Mouse (Mus musculus): ENCODE measurements around the gene Alox5. TPM values are rescaled to one million over a fixed set of nuclear protein-coding genes. Genes with fewer than 3 reads are reported as not detected.

Gene Alox5
- total RNA-seq, 1 experiment from 2014 or later: 110 TPM

DNA sequence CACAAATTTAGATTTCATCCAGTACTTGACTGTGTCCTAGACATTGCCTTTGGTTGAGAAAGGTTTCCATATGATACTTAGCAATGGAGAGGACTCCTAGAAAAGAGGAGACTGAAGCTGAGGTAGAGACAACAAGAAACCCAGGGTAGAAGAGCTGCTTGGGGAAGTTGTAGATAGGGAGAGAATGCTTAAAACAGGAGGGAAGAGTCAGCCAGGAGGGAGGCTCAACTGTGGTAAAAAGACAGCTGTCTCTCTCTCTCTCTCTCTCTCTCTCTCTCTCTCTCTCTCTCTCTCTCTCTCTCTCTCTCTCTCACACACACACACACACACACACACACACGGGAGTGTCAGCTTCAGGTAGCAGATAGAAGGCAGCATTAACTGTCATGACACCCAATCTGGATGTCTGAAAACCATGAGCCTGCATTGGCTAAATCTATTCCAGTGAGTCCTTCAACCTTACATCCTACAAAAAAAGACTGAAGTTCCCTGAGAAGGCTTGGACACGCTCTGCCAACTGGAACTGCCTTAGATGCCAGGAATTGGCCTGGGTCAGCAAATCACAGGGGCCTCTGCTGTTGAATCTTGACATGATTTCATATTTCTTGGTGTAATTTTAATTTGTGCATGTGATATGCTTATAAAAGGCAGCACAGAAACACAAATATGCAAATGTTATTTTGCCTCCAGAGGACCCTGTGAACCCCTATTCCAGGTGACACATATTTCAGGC lies 65.9 kb downstream of the Alox5 start:
- no peak for ATAC-seq (ENCODE audit: extremely low read depth, insufficient number of reproducible peaks, low FRiP score, poor library complexity, severe bottlenecking)

DNA sequence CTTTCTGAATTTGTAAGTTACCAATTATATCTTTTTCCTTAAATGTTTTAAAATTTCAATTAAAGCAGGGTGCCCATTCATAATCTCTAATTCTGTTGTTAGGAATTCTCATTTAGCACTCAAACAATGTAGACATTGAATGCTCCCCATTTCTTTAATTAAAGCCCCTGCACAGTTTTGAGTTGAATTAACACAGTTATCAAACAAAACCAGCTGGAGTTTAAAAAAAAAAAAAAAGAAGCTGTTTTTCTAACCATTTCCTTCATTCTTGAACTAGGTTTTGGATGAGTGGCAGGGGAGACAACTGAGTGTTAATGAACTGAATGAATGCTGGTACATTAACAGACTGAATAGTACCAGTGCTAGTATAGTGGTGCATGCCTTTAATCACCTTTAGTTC lies 71.5 kb downstream of the Alox5 start:
- no peak for ATAC-seq (ENCODE audit: extremely low read depth, insufficient number of reproducible peaks, low FRiP score, poor library complexity, severe bottlenecking)

DNA sequence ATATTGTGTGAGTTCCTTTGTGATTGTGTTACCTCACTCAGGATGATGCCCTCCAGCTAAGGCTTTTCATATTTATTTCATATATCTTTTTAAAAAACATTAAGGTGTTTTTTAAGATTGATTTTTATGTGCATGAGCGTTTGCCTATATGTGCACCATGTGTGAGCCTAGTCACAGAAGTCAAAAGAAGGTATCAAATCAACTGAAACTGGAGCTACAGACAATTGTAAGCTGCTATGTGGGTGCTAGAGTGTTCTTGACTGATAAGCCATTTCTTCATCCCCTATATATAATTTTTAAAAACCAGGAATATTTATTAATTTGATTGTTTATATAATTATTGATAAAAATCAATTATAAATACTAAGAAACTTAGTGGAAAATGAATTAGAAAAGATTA lies 72.9 kb downstream of the Alox5 start:
- no peak for ATAC-seq (ENCODE audit: extremely low read depth, insufficient number of reproducible peaks, low FRiP score, poor library complexity, severe bottlenecking)

DNA sequence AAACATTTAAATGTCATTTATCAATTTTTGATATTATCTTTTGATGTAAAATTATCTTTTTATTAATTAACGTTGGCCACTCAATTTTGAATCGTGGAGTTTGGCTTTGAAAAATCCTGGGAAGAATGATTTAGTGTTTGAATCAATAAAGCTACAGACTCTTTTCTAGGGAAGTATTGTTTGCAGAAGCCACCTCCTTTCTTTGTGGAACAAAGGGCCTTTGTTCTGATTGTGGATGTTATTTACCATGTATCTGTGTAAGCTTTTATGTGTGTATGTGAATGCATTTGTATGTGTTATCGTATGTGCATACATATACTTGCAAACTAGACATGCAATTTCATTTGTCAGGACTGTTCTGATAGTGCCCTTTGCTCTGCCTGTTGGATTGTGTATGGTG lies 74.5 kb downstream of the Alox5 start:
- no peak for ATAC-seq (ENCODE audit: extremely low read depth, insufficient number of reproducible peaks, low FRiP score, poor library complexity, severe bottlenecking)

DNA sequence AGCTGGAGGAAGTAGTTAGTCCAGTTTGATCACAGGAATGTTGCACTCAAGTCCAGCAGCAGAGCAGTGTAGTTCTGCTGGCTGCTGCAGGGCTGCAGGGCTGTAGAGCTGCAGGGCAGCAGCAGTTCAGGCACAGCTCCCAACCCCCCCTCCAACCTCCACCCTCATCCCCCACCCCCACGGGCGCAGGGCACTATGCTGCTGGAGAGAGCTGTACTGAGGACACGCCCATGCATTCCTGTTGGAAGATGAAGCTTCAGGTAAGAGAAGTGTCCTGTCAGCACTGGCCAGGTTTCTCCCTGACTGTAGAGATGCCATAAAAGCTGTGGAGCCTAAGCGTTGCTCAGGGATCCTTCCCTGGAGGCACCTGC lies 74.9 kb downstream of the Alox5 start:
- no peak for ATAC-seq (ENCODE audit: extremely low read depth, insufficient number of reproducible peaks, low FRiP score, poor library complexity, severe bottlenecking)

DNA sequence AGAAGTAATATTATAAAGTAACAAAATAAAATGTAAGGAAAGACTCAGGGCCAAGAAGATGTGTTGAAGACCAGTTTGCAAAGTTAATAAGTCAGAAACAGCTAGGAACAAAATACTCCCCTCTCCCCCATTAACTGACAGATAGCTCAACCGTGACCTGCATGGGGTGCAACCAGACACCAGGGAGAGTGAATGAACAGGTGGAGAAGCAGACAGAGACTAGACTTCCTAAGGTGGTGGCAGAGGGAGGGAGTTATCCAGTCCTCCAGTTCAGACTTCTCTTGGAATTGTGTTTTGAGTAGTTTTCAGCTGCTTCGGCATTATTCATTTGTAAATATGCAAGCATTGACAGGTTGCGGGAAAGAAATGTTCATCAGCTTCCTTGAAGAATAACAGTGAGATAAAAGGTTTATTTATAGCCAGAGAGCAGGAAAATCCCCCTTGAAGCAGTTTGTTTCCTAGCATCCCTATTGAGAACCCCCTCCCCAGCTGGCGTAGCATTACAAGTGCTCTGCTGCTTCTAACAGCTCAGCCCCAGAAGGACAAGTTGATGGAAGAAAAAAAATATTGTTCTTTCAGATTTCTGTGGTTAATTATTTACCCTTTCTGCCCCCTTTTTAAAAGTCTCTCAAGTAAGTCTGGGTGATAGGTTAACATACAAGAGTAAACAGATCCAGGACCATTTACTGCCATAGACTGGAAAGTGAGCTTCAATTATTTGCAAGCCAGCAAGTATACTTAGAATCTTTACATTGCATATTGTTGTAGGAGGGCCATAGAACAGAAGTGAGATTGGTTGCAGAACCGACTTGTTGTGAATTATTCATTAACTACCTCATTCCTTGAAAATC lies 75.6 kb downstream of the Alox5 start:
- no peak for ATAC-seq (ENCODE audit: extremely low read depth, insufficient number of reproducible peaks, low FRiP score, poor library complexity, severe bottlenecking)

DNA sequence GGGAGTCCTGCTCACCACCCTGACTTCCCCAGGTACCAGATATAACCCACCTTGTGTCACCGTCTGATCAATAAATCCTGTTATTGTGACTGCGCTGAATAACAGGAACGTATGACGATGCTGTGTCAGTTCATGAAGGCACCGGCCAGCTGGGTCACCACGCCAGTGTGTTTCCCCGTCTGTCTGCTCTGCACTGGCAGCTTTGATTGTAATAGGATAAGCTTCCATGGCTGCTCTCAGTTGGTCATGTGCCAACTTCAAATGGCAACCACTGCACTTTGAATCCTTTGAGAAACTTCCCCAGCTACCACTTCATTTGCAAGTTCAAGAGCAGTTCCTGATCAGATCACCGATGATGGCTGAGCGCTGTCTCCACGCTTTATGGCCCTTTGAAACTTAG lies 77.4 kb downstream of the Alox5 start:
- no peak for ATAC-seq (ENCODE audit: extremely low read depth, insufficient number of reproducible peaks, low FRiP score, poor library complexity, severe bottlenecking)

DNA sequence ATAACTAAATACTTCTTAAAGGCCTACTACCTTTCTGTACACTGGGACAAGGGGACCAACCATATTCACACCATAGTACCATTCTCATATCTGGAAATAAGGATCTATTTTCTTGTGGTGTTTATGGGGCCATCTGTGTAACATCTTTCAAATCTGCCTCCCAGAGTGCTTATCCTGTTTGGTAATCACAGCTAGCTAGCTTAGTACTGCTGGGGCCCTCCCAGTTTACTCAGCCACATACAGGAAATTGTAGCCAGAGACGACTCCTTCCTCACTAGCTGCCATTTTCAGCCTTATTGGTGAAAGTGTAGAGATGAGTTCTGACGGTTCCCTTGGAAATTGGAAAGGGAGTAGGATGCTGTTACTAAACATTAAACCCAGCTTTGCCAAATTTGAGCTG lies 79.4 kb downstream of the Alox5 start:
- no peak for ATAC-seq (ENCODE audit: extremely low read depth, insufficient number of reproducible peaks, low FRiP score, poor library complexity, severe bottlenecking)

DNA sequence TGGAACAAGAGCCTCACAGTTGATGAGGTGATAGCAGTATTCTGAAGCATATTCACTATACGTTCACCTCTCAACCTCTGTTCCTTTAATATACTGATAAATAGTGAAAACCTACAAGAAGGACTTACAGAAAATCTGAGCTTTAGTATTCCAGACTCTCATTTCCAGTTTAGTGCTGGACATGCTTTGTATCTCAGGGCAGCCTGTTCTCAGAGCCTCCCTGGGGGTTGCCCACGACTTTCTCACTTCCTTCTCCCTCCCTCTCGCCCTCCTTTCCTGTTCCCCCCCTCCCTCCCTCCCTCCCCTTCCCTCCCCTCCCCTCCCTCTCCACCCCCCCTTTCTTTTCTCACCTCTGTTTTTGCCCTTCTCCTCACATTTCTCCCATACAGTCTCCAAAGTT lies 80.8 kb downstream of the Alox5 start:
- ATAC-seq (ENCODE audit: extremely low read depth, insufficient number of reproducible peaks, low FRiP score, poor library complexity, severe bottlenecking): no peak

DNA sequence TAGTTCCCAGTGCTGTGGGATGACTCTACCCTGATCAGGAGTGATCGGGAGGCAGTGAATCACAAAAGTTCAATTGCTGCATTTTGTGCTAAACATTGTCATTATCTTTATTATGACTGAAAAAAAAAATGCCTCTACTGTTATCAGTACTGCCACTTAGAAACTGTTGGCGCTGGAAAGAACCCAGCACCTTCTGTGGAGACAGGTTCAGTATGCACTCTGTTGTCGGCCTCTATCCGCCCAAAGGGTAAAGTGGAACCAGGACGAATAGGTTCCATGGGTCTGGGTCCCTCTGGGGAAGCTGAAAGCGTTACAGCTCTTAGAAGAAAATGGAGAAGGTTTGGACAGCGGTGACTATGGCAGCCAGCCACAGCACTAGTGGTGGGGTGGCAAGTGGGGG lies 82.1 kb downstream of the Alox5 start:
- no peak for ATAC-seq (ENCODE audit: extremely low read depth, insufficient number of reproducible peaks, low FRiP score, poor library complexity, severe bottlenecking)

DNA sequence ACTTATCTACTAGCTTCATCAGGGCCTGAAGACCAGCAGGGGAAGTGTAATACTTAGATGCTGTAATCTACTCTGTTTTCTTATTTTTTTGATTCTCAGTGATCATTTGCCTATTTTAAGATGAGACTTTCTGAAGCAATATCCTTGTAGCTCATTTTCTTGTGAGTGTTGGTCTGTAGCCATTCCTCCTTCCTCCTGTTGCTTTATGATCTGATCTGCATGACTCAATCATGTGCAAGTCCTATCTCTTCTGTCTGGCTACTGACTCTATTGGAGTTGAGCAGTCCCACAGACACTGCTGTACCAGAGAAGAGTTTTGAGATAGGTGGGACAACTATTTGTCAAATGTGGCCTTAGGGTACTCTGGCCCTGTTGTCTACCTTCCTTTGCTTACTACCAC lies 86.4 kb downstream of the Alox5 start:
- ATAC-seq (ENCODE audit: extremely low read depth, insufficient number of reproducible peaks, low FRiP score, poor library complexity, severe bottlenecking): no peak

DNA sequence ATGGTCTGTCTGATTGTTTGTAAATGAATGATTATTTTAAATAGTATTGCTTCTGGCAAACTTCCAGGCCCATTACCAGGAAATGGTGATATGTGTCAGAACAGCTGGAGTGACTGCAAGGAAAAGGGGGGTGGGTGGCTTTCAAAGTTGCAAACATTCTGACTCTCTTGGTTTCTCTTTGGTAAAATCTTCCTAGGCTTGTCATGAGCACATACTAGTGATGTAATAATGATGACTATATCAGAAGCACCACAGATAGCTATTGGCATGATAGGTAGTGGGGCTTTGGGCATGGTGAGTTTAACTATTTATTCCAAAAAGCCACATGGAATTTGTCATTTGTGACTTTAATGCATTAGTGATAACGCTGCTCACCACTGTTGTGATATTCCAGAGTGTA lies 86.8 kb downstream of the Alox5 start:
- no peak for ATAC-seq (ENCODE audit: extremely low read depth, insufficient number of reproducible peaks, low FRiP score, poor library complexity, severe bottlenecking)

DNA sequence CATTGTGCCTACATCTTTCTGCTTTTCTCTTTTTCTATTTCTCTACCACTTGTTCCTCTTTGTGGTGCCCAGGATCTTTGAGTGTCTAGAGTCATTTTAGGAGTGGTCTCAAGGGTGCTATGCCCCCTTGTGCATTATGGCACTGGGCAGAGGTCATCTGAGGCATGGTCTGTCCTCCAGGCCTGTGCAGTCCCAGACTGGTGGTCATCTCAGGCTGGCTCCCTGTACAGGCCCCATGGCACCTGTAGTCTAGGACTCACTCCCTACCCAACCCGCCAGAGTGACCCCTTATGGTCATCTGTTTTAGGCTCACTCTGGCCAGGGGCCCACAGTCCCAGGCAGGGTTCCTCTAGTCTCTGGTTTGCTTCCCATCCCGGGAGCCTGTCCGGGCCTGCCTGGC lies 89.5 kb downstream of the Alox5 start:
- no peak for ATAC-seq (ENCODE audit: extremely low read depth, insufficient number of reproducible peaks, low FRiP score, poor library complexity, severe bottlenecking)

DNA sequence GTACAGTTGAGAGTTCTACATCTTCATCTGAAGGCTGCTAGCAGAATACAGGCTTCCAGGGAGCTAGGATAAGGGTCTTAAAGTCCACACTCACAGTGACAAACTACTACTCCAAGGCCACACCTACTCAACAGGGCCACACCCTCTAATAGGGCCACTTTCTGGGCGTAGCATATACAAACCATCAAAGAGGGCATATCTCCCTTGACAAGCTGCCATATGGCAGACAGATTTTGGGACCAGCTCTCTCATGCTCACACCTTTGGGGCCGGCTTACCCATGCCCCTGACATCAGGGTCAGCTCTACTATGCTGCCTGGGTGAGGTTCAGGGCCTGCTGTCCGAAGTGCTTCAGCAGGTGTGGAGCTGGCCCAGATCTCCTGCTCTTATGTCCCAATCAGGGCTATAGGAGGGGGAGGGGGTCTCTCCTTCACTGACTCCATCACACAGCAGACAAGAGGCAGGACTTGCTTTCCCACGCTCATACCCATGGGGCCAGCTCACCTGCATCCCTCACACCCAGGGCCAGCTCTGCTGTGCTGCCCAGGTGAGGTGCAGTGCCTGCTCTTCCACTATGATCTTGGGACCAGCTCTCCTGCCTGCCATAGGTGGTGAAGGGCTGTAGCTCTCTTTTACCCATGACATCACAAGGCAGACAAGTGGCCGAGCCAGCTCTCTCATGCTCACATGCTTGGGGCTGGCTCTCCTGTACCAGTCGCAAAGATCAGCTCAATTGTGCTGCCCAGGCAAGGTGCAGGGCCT lies 90.6 kb downstream of the Alox5 start:
- no peak for ATAC-seq (ENCODE audit: extremely low read depth, insufficient number of reproducible peaks, low FRiP score, poor library complexity, severe bottlenecking)

DNA sequence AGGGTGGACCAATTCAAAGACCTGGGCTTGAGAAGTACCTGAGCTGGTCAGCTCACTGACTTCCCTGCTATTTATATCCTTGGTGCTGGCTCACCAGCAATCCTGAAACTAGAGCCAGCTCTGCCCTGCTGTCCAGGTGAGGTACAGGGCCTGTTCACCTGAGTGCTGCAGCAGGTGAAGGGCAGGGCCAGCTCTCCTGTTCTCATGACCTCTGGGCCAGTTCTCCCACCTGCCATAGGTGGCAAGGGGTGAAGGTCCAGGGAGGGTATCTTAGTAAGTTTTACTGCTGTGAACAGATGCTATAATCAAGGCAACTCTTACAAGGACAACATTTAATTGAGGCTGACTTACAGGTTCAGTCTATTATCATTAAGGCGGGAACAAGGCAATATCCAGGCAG lies 91.2 kb downstream of the Alox5 start:
- ATAC-seq (ENCODE audit: extremely low read depth, insufficient number of reproducible peaks, low FRiP score, poor library complexity, severe bottlenecking): no peak

DNA sequence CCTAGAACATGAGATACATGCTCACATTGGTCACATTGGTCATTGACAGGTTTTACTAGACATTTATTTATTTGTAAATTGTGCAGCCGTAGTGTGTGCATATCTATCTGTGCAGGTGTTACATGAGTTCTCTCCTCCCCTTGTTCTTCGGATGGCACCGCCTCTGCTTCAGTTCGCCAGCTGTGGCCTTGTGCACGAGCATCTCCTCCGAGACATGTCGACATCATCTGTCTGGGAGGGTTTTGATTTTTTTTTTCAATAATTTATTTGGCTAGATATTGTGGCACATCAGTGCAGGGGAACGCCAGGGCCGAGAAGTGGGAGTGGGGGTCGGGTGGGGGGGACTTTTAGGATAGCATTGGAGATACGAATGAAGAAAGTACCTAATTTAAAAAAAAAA lies 93.0 kb downstream of the Alox5 start:
- no peak for ATAC-seq (ENCODE audit: extremely low read depth, insufficient number of reproducible peaks, low FRiP score, poor library complexity, severe bottlenecking)

DNA sequence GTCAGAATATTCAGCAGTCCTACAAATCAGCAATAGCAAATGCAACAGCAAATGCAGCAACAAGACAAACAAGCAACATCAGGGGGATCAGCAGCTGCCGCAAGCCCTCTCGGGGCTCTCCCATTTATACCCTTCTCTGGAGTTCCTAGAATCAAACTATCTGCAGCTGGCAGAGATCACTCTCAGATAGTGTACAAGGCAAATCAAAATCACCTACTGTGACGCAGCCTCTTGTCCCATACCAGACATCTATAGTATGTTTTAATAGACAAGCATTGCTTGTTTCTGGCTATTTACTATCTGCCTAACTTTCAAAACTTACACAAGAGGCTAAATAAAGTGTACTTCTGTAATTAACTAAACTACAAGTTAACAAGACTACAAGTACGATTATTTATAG lies 99.0 kb downstream of the Alox5 start:
- no peak for ATAC-seq (ENCODE audit: extremely low read depth, insufficient number of reproducible peaks, low FRiP score, poor library complexity, severe bottlenecking)

DNA sequence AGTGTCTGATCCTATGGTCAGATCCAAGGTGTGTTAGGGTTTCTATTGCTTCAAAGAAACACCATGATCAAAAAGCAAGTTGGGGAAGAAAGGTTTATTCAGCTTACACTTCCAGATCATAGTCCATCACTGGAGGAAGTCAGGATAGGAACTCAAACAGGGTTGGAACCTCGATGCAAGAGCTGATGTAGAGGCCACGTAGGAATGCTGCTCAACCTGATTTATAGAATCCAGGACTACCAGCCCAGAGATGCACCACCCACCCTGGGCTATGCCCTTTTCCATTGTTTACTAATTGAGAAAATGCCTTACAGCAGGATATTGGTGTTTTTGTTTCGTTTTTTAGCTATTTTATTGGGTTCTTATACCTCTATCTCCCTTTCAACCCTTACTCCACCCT lies 99.5 kb downstream of the Alox5 start:
- no peak for ATAC-seq (ENCODE audit: extremely low read depth, insufficient number of reproducible peaks, low FRiP score, poor library complexity, severe bottlenecking)

All from neutrophil, adult 5-6 weeks (primary cell).